Mouse (Mus musculus): ENCODE results near the gene Ttll13. TPM values are rescaled to one million over a fixed set of nuclear protein-coding genes. Genes with fewer than 3 reads are reported as not detected.

Gene Ttll13
- polyA plus RNA-seq, 1 experiment from 2014 or later = 1.0 TPM

DNA sequence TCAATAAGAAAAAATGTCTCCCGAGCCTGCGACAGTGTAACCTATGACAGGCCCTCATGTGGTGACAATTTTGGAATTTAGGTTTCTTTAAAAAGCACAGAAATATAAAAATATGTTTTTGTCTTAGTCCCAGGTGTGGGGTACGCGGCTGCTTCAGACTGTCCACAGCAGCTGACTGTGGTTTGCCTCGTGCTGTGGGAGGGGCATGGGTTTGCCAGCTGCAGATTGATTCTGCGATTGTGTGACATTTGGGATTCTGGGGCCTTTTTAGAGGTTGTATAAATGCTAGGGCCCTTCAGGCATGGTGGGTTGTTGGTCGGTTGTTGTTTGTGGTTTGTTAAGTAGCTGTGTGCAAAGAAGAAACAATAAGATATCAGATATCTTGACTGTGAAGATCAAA, 41.2 kb upstream of the Ttll13 start:
- Histone ChIP-seq H3K4me2 (ENCODE audit: low read length) (no peak overlapping the region), H3K9me3 (replicated peaks; ENCODE audit: low read length) (no peaks in the 10 kb centered on the region), H3K36me3 (ENCODE audit: insufficient read depth, low read length) (no peaks in the 10 kb centered on the region), H3K9ac (ENCODE audit: low read depth, low read length) (no peak overlapping the region), H3K4me3 (replicated peaks; ENCODE audit: low read depth, low read length) (no peak overlapping the region), H3K27ac (no peak overlapping the region), H3K4me1 (replicated peaks; ENCODE audit: insufficient read depth, low read length) (peaks cover 26% of the 10 kb centered on the region), H3K27me3 (ENCODE audit: insufficient read depth, low read length) (no peaks in the 10 kb centered on the region)
- ATAC-seq (replicated peaks; ENCODE audit: low FRiP score, low read depth) (no peak), DNase-seq (ENCODE audit: low spot score) (no peak)
- WGBS = 67% methylated on average over 7 of the region's 7 CpGs
- no peak for TF ChIP-seq CTCF (IDR thresholded peaks at IDR 0.05; ENCODE audit: low read depth)

DNA sequence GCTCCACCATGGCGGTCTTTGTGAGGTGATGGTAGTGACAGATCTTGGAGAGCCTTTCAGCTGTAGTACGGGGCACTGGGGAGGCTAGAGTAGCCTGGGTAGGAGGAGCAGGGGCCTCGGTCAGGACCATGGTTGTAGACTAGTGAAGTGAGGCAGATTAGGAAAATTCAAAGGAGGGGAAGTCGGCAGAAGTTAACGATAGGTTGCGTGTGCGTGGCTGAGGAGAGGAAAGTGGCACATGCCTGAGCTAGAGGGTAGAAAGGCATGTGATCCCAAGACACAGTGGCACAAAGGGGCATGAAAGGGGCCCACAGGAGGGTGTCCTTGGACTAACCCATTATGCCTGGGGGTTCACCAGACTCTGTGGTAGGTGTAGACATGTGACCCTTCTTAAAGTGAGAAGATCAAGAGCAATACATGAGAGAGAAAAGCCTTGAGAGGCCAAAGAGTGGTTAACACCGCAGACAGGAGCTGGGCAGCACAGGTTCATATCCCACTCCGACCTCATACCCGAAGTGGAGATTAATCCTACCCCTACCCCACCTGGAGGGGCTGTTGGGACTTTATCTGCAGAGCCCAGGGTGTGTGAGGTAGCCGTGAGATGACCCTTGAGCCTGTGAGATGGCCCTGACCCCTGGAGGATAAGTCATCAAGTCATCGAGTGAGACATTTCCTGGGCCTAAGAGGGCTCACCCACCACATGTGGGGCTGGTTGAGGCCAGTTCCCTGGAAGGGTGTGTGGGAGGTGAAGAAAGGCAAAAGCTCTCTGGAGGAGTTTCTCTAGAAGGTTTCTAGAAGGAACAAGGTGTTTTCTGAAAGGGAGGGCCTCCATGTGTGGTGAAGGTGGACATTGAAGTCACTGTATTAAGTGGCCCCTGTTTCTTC, 40.2 kb upstream of the Ttll13 start:
- TF ChIP-seq CTCF (IDR thresholded peaks at IDR 0.05; ENCODE audit: low read depth) = no peak
- WGBS = 64% methylated on average over 12 of the region's 12 CpGs
- ATAC-seq (replicated peaks; ENCODE audit: low FRiP score, low read depth) = no peak
- no peak for DNase-seq (ENCODE audit: low spot score)
- Histone ChIP-seq H3K4me2 (ENCODE audit: low read length) (no peak overlapping the region), H3K9ac (ENCODE audit: low read depth, low read length) (no peak overlapping the region), H3K4me1 (replicated peaks; ENCODE audit: insufficient read depth, low read length) (peaks cover 17% of the 10 kb centered on the region), H3K27ac (peak overlapping the region; percentile 75), H3K4me3 (replicated peaks; ENCODE audit: low read depth, low read length) (no peak overlapping the region), H3K36me3 (ENCODE audit: insufficient read depth, low read length) (no peaks in the 10 kb centered on the region), H3K27me3 (ENCODE audit: insufficient read depth, low read length) (no peaks in the 10 kb centered on the region), H3K9me3 (replicated peaks; ENCODE audit: low read length) (no peaks in the 10 kb centered on the region)

GRCm38 (mm10) chr7:80207314-80207731, 38.9 kb upstream of the Ttll13 start:
- H3K4me1 ChIP-seq (replicated peaks; ENCODE audit: insufficient read depth, low read length) = peaks cover 14% of the 10 kb centered on the region
- ATAC-seq (replicated peaks; ENCODE audit: low FRiP score, low read depth) (peak; percentile 68), DNase-seq (ENCODE audit: low spot score) (no peak)
- H3K9me3 ChIP-seq (replicated peaks; ENCODE audit: low read length) = no peaks in the 10 kb centered on the region
- 57% methylated on average over 3 of the region's 3 CpGs for WGBS
- H3K4me3 ChIP-seq (replicated peaks; ENCODE audit: low read depth, low read length) = no peak overlapping the region
- H3K4me2 ChIP-seq (ENCODE audit: low read length) = no peak overlapping the region
- H3K27ac ChIP-seq = peak overlapping the region; percentile 75
- H3K9ac ChIP-seq (ENCODE audit: low read depth, low read length) = 0 out of 2 replicates have a peak overlapping the region, but pooled peaks have one; percentile 6
- H3K27me3 ChIP-seq (ENCODE audit: insufficient read depth, low read length) = no peaks in the 10 kb centered on the region
- TF ChIP-seq CTCF (IDR thresholded peaks at IDR 0.05; ENCODE audit: low read depth) = no peak
- H3K36me3 ChIP-seq (ENCODE audit: insufficient read depth, low read length) = no peaks in the 10 kb centered on the region

DNA sequence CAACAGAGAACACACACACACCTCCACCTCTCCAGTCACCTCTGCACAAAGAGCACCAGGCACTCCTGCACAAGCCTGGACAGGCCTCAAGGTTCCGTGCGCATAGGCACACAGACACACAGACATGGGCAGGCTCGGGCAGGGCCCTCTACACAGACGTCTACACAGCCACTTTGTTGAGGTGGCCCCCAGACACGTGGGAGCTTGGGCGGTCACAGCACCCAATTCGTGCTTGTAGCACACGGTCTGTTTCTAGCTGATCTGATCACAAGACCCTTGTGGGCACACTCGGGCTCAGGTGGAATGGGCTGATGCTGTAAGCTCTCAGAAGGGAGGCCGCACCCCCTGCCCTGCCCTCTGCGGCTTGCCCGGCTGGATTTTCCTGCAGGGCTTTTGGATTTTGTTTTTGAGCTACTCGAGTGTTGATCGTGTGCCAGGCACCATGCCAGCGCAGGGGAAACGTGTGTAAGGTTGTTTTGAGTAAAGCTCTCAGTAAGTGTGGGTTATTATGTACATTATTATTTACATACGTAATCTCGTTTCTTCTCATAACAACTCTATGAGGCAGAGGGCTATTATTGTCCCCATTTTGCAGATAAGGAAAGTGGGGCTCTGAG, 38.0 kb upstream of the Ttll13 start:
- no peak for TF ChIP-seq CTCF (IDR thresholded peaks at IDR 0.05; ENCODE audit: low read depth)
- Histone ChIP-seq H3K4me2 (ENCODE audit: low read length) (no peak overlapping the region; the same call in 1 of the 2 replicates), H3K9ac (ENCODE audit: low read depth, low read length) (no peak overlapping the region), H3K27me3 (ENCODE audit: insufficient read depth, low read length) (no peaks in the 10 kb centered on the region), H3K4me1 (replicated peaks; ENCODE audit: insufficient read depth, low read length) (peaks cover 14% of the 10 kb centered on the region), H3K27ac (peak overlapping the region; percentile 75), H3K36me3 (ENCODE audit: insufficient read depth, low read length) (0 out of 2 replicates have a peak, but pooled peaks cover 1% of the 10 kb centered on the region), H3K4me3 (replicated peaks; ENCODE audit: low read depth, low read length) (no peak overlapping the region), H3K9me3 (replicated peaks; ENCODE audit: low read length) (no peaks in the 10 kb centered on the region)
- 72% methylated on average over 18 of the region's 18 CpGs for WGBS
- no peak for DNase-seq (ENCODE audit: low spot score)
- ATAC-seq (replicated peaks; ENCODE audit: low FRiP score, low read depth) = no peak

DNA sequence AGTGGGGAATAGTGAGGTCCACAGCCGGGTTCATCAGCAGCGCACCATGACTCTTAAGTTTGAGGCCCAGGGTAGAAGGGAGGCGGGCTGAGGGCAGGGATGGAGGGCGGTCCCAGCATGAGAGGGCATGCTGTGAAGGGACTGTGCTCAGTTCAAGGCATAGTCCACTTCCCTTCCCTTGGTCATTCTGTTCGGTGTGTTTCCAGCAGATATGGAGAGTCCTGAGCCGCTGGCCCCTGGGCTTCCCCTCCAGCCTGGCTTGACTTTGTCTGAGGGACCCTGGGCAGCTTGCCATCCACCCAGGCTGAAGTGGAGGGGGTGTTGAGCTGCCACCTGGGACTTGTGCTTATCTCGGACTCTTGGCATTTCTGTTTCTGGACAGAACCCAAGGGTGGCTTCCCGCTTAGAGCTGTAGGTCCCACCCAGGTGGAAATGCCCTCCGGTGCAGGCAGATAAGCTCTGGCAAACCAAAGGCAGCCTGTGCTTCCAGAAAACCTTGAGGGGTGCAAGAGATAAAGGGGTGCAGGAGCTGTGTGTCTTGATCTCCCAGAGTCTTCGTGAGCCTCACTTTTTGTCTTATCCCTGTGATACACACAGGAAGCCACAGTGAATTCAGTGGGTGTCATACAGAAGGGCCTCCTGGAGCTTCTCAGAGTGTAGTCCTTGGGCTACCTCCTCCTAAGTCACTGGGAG, 37.3 kb upstream of the Ttll13 start:
- Histone ChIP-seq H3K27ac (no peak overlapping the region), H3K4me3 (replicated peaks; ENCODE audit: low read depth, low read length) (no peak overlapping the region), H3K27me3 (ENCODE audit: insufficient read depth, low read length) (no peaks in the 10 kb centered on the region), H3K4me2 (ENCODE audit: low read length) (no peak overlapping the region; the same call in 1 of the 2 replicates), H3K9ac (ENCODE audit: low read depth, low read length) (no peak overlapping the region), H3K36me3 (ENCODE audit: insufficient read depth, low read length) (peaks cover 5% of the 10 kb centered on the region; the same call in 1 of the 2 replicates), H3K4me1 (replicated peaks; ENCODE audit: insufficient read depth, low read length) (peaks cover 14% of the 10 kb centered on the region), H3K9me3 (replicated peaks; ENCODE audit: low read length) (no peaks in the 10 kb centered on the region)
- no peak for TF ChIP-seq CTCF (IDR thresholded peaks at IDR 0.05; ENCODE audit: low read depth)
- 70% methylated on average over 10 of the region's 10 CpGs for WGBS
- no peak for DNase-seq (ENCODE audit: low spot score)
- no peak for ATAC-seq (replicated peaks; ENCODE audit: low FRiP score, low read depth)

DNA sequence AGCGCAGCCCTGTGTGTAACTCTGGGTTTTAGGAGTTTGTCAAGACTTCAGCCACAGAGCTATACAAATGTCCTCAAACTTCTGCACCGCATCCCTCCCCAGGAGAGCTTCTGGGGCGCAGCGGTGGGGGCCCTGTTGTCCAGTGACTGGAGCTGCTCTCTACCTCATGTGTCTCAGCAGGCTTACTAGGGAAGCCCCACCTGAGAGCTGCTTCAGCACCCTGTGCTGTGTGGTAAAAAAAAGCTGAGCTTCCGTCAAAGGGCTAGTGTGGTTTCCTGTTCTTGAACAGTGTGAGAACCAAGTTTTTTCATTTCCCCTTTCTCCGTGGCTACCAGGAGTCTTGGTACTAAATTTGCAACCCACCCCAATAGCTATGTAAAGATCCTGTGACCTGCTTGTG, 36.5 kb upstream of the Ttll13 start:
- no peak for TF ChIP-seq CTCF (IDR thresholded peaks at IDR 0.05; ENCODE audit: low read depth)
- peaks cover 14% of the 10 kb centered on the region for H3K4me1 ChIP-seq (replicated peaks; ENCODE audit: insufficient read depth, low read length)

More for the DNA sequence above, 36.5 kb upstream of the Ttll13 start:
- no peak for ATAC-seq (replicated peaks; ENCODE audit: low FRiP score, low read depth)
- 62% methylated on average over 6 of the region's 6 CpGs for WGBS
- Histone ChIP-seq H3K4me3 (replicated peaks; ENCODE audit: low read depth, low read length) (no peak overlapping the region), H3K36me3 (ENCODE audit: insufficient read depth, low read length) (peaks cover 5% of the 10 kb centered on the region; the same call in 1 of the 2 replicates), H3K9ac (ENCODE audit: low read depth, low read length) (no peak overlapping the region), H3K9me3 (replicated peaks; ENCODE audit: low read length) (no peaks in the 10 kb centered on the region), H3K27ac (no peak overlapping the region), H3K4me2 (ENCODE audit: low read length) (no peak overlapping the region), H3K27me3 (ENCODE audit: insufficient read depth, low read length) (no peaks in the 10 kb centered on the region)
- no peak for DNase-seq (ENCODE audit: low spot score)

Measured in kidney, postnatal 0 days (tissue).